Mouse (Mus musculus) urinary bladder, postnatal 4 days (tissue): ENCODE results near the gene Dock10.

Experiments
- DNase-seq, 2 experiments: peaks; one replicate each; pipeline ENCODE4 v3.0.0; 2021 to 2022; ENCODE audit warnings: low spot score in 2 of 2

The Dock10 gene

GRCm38 (mm10) chr1:80616671-80617070 lies 141.7 kb downstream of the Dock10 start:
- no peak for DNase-seq

GRCm38 (mm10) chr1:80614750-80615149 lies 143.6 kb downstream of the Dock10 start:
- DNase-seq: no peak

GRCm38 (mm10) chr1:80613395-80614011 lies 144.8 kb downstream of the Dock10 start:
- no peak for DNase-seq

- no peak for DNase-seq
These were observed 150.8 kb downstream of the Dock10 start for GRCm38 (mm10) chr1:80607546-80607945.

GRCm38 (mm10) chr1:80606131-80606754 lies 152.1 kb downstream of the Dock10 start:
- peak in 1 of 2 experiments; percentile 19 for DNase-seq

- no peak for DNase-seq
These were observed 154.0 kb downstream of the Dock10 start for GRCm38 (mm10) chr1:80604332-80604731.

GRCm38 (mm10) chr1:80603081-80603480 lies 155.2 kb downstream of the Dock10 start:
- DNase-seq: no peak

GRCm38 (mm10) chr1:80583281-80583680 lies 175.0 kb downstream of the Dock10 start:
- no peak for DNase-seq

- no peak for DNase-seq
These were observed 176.1 kb downstream of the Dock10 start for GRCm38 (mm10) chr1:80582186-80582585.

- DNase-seq: no peak
These were observed 181.4 kb downstream of the Dock10 start for GRCm38 (mm10) chr1:80576898-80577297.

GRCm38 (mm10) chr1:80556446-80556845 lies 201.9 kb downstream of the Dock10 start:
- DNase-seq: no peak

GRCm38 (mm10) chr1:80541522-80541921 lies 216.8 kb downstream of the Dock10 start:
- DNase-seq: no peak

GRCm38 (mm10) chr1:80522197-80522596 lies 236.1 kb downstream of the Dock10 start:
- no peak for DNase-seq

GRCm38 (mm10) chr1:80520456-80520855 lies 237.9 kb downstream of the Dock10 start:
- DNase-seq: no peak

GRCm38 (mm10) chr1:80519893-80520292 lies 238.4 kb downstream of the Dock10 start:
- no peak for DNase-seq

- DNase-seq: no peak
These were observed 242.5 kb downstream of the Dock10 start for GRCm38 (mm10) chr1:80515836-80516235.

GRCm38 (mm10) chr1:80512210-80512948 lies 245.9 kb downstream of the Dock10 start:
- DNase-seq: no peak

GRCm38 (mm10) chr1:80504757-80505156 lies 253.6 kb downstream of the Dock10 start:
- DNase-seq: no peak

- DNase-seq: no peak
These were observed 254.2 kb downstream of the Dock10 start for GRCm38 (mm10) chr1:80504081-80504480.

- no peak for DNase-seq
These were observed 255.7 kb downstream of the Dock10 start for GRCm38 (mm10) chr1:80502456-80503165.

- DNase-seq: no peak
These were observed 259.1 kb downstream of the Dock10 start for GRCm38 (mm10) chr1:80499264-80499663.

GRCm38 (mm10) chr1:80496360-80496759 lies 262.0 kb downstream of the Dock10 start:
- DNase-seq: no peak
